Mouse (Mus musculus) kidney, postnatal 14 days (tissue): ENCODE data around the gene Gm20388.

Experiments
- DNase-seq: peaks from one replicate; pipeline ENCODE4 v3.0.0; 2022; ENCODE audit warnings: mixed read lengths

Gm20388 gene

DNA sequence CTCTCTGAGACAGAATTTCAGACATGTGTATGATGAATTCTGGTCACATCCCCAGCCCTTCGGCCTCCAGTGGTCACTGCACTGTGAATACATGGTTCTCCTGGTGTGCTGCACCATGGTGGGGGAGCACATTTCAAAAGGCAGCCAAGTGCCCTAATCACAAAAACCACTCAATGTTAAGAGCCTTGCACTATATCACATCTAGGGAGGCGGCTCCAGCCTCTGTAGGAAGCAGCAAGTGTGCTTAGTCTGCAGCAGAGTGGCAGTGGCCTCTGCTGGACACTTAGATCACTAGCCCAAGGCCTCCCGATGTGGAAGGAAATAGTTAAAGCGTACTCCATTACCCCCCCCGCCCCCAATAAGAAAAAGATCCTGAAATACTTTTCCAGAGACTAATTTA is 2988.4 kb downstream of the Gm20388 start:
- DNase-seq, result no peak

DNA sequence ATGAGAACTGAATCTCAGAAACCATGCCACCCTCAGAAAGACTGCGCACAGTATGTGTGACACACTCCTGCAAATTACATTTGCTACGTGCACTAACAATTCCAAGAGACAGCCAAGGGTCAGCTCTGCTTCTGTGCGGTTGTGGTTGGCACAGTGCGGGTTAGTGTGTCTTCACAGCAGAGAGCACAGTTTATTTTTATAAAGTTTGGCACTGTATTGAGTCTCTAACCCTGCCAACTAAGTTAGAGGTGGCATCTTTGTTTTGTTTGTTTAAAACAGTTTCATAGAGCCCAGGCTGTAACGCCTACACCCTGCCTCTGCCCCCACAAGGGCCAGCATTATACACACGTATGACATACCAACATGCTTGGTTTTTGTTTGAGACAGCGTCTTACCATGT is 2990.8 kb downstream of the Gm20388 start:
- no peak for DNase-seq

DNA sequence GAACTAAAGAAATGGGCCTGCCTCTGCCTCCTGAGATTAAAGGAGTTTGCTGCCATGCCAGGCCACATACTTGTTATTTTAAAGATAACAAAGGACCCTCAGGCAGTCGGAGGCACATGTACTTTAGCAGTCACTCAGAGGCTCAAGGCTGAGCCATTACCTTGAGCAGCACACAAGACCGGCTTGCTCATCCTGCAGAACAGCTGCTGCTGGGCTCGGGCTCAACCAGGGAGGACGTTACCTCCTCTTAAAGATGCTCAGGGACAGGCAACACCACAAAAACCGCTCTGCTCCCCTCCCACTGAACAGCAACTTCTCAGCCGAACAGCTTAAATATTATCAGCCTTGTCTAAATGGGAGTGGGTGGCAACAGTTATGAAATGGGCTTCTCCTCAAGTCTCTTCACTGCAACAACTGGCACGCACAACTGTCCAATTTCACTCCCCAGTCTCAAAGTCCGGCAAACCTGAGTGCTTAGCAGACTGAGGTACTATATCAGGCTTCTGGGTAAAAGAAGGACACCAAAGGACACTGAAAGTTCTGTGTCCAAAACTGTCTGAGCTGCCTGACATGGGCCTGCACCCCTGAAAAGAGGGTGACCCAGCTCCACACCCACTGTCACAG is 2991.4 kb downstream of the Gm20388 start:
- DNase-seq, result no peak

DNA sequence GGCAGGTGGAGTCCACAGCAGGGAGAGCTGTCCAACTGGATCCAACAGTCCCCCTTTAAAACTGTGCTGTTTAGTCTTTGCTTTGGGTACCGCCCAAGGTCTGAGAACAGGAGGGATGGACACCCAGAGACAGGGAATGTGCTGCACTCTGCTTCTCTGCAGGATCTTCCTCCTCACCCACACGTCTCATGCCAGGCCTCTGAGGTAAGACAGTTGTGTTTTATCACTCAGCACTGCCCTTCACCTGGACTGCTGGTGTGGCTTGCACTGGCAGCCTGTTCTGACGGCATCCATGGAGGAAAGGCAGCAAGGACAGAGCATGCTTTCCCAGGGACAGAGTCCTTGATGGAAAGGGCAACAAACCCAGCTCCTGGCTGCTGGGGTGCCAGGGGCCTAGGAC is 2991.9 kb downstream of the Gm20388 start:
- no peak for DNase-seq

DNA sequence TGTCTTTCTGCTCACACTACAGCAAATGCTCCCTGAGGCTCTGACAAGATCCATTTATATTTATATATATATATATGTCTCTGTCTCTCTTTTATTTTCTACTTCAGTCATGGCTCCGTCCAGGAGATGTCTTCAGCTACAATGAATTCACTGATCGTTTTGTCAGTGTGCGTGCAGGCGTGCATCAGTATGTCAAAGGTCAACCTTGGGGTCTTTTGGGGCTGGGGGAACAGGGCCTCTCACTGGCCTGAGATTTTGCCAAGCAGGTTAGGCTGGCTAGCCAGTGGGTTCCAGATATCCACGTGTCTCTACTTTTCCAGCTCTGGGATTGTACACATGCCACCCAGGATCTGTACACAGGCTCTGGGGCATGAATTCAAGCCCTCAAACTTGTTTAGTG is 2992.4 kb downstream of the Gm20388 start:
- no peak for DNase-seq

DNA sequence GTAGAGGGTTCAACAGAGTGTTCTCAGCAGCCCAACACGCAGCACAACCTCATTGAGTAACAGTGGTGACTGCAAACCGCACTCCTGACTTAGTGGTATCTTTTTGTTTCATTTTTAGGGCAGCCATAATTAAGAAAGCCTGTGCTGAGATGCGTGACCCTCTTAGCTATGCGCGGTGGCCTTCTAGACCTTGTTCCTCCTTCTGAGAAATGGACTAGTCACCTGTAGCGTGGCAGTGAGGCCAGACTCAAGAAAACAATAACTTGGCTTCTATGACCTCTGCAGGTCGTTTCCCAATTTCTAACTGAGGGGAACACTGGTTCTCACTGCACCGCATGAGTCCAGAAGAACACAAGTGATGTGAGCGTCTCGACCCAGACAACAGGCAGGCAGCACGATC is 2993.9 kb downstream of the Gm20388 start:
- no peak for DNase-seq

DNA sequence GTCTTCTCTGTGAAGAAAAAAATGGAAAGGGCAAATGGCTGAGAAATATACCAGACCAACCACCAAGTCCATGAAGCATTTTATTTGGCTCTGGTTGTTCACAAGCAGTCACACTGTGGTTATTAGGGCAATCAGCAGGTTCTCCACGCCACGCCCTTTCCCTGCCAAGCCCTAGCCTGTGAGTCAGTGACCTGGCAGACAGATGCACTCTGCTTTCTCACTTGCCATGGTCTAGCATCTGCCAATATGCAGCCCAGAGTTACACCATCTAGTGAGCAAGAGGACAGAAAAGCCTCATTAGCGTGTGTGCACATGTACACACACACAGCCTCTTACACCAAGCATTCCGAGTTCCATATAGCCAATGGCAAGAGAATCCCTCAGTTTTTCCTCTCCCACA is 2994.7 kb downstream of the Gm20388 start:
- no peak for DNase-seq

DNA sequence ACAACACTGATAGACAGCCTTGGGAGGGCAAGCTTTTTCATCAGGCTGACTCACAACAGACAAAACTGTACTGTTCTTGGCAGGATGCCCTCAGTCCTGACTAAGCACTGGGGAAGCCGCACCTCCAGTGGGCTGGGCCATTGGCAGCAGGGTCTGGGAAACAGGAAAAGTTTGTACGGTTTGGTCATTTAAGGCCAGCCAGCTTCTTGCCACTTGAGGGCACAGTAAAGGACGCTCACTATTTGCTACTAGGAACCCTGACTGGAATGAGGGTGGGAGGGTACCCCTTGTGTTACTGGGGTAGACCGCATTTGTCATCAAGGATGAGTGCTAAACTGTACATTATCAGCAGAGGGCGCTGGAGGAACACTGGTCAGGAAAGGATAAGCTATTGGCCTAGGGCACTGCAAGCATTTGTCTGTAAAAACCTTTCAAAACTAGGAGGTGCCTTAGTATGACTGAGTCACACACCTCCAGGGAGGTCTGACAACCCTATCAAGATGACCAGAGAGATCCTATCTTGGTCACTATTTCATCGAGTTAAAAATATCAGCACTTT is 2995.9 kb downstream of the Gm20388 start:
- peak; percentile 93 for DNase-seq

DNA sequence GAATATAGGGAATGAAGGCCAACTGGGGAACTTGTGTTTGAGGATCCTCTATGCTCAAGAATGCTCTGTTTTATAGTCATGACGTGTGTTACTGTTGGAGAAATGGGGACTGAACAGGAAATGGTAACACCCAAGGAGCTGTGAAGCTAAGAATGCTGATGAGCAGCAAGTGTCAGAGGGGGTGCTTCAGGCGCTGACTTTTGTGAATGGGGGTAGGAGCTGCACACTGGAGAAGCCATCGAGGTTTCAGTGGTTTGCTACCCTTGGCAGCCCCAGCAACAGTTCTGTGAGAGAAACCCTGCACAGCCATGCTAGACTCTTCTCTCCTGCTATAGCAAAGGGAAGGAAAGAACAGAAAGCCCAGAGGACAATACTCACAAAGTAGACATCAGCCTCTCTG is 3001.5 kb downstream of the Gm20388 start:
- DNase-seq, result no peak

DNA sequence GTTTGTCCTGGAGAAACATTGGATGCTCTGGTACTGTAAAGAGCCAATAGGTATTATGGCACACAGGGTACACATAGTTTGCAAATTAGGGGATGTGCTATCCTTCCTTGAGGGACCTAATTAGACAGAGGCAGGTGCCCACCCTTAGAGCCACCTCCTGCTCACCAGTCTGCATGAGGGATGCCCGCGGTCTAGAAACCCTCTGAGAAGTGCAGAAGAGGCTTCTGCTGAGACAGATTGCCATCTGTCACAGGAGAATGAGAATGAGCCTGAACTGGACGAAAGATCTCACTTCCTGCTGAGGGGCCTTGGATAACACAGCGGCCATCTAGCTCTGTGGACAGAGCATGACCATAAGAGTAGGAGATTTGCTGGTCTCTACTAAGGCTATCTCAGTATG is 3002.2 kb downstream of the Gm20388 start:
- DNase-seq, result no peak

DNA sequence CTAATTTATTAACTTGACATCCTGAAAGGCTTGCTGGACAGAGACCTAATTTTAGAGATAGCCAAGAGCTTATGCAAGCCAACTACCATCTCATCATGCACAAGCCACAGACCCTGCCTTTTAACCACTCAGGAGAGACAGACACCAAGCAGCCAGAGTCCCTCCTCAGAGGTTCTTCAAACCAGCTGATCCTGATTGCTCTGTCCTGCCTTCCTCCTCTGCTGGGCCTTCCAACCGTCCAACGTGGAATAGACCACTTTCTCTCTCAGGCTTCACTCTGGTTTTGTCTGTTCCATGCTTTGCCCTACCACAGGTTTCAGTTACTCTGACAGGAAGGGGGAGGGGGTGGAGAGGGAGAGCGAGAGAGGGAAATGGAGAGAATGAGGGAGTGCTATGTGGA is 3006.1 kb downstream of the Gm20388 start:
- no peak for DNase-seq

DNA sequence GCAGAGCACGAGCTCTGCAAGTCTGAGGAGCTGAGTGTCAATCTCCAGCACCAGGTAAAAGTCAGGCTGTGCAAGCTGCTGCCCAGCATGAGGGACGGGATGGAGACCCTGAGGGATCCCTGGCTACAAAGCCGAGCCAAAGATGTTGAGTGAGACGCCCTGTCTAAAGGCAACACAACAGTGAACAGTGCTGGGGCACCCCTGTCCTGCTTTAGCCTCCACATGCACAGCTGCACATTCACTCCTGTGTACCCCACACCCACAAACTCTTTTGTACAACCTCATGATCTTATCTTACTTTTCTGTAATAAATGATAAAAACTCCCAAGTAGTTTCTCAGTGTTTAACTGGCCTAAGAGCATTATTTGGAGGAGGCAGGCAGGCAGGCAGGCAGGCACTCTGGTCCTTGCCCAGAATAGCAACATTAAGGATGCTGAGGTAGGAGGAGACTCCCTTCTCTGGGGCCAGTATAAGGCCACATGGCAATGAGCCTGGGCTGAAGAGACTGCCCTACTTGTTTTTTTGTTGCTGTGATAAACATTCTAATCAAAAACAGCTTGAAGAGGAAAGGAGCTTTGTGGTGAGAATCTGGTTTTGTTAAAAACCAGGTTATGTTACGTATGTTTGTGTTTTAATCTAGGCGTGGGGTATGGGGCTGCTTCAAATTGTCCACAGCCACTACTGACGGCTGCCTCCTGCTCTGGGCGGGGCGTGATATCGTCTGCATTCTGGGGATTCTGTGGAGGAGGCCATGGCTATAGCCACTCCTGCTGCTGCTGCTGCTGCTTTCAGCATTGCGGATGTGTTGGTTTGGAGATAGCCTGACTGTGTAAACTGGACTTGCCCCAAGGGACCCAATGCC is 3007.1 kb downstream of the Gm20388 start:
- DNase-seq, result peak; percentile 55

DNA sequence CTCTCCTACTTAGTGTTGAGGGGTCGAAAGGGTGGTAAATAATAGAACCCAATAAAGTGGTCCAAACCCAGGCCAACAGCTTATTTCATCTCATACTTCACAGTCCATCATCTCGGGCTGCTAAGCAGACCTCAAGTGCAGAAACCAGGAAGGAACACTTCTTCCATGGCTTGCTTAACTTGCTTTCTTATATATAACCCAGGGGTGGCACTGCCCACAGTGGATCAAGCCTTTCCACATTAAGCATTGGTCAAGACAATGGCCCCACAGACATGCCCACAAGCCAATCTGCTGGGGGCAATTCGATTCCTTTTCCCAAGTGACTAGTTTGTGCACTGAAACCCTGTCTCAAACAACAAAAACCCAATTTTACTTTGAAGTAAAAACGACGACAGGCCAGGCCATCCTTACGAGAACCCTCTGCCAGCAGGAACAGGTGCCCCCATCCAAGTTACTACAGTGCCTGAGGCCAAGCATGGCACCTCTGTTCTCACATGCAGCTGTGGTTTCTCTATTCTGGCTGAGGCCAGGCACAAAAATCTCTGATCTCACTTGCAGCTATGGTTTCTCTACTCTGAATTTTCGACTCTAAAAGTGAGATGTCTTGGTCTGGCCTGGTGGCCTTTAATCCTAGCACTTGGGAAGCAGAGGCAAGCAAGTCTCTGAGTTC is 3007.9 kb downstream of the Gm20388 start:
- DNase-seq, result no peak

DNA sequence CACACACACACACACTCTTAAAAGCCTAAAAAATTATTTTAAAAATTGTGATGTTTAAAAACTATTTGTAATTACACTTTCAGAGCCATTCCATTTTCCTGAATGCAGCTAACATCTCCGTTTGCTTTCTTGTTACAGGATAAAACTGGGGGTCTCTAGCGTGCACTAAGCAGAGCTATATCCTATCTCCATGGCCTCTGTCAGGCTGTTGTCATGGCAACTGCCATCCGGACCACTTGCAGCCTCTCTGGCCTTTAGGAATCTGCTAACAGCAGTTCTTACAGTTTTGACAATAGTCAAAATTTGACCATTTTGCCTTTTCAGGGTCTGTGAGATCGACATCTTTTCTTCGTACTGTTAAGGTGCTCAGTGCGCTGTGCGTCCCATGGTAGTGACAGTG is 3010.2 kb downstream of the Gm20388 start:
- DNase-seq, result no peak

DNA sequence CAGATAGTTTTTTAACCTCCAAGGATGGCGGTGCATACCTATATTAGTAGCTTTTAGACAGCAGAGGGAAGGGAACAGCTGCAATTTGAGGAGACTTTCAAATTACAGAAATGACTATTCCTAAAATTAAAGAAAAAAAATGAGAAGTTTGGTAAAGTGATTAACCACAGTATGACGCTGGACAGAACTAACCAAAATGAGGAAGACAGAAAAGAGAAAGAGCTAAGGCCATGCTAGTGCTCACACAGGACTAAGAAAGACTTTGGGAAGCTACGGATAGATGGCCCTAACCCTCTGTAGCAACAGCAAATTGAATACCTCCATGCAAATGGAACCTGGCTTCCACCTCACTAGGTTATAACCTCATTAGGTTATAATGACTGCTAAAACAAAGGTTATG is 3012.3 kb downstream of the Gm20388 start:
- DNase-seq, result no peak

DNA sequence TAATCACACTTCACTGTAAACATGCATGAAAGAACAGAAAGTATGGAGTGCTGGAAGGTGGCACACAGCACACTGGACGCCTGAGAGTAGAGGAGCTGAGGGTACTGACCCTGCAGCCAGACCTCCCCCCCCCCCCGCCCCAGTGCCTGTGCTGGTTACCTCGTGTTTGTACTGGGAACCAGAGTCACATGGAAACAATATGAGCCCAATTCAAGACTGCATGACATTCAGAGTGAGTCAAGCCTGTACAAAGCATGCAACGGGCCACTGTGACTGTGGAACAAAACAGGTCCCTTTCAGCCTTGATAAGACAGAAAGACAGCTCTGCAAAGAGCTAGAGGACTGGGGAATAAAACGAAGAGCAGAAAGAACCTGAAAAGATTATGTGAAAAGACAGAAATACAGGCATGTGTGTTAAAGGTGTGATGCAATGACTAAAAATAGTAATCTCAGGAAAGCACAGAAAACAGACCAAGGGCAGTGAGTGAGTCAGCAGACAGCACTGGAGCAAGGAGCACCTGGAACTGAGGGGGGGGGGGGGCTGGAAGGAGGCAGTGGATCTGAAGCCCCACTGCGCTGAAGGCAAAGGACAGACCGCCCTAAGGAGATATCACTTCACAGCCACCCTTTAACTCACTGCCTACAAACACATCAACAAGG is 3012.9 kb downstream of the Gm20388 start:
- no peak for DNase-seq

DNA sequence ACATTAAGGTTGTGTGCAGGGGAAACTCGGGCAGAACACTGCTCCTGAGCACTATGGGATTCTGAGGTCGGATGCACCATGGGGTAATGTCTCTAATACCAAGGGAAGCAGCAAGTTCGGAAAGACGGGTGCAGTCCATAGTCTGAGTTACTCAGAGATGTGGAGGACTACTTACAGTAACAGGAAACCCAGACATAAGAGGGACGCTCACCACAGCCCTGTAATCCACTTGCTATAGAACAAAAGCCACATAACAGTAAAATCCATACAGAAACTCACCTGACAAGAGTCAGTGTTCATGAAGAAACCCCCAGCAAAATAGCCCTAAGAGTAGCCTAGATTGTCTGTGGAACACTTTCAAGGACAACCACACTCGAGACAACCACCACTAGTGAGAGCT is 3013.4 kb downstream of the Gm20388 start:
- DNase-seq, result no peak

DNA sequence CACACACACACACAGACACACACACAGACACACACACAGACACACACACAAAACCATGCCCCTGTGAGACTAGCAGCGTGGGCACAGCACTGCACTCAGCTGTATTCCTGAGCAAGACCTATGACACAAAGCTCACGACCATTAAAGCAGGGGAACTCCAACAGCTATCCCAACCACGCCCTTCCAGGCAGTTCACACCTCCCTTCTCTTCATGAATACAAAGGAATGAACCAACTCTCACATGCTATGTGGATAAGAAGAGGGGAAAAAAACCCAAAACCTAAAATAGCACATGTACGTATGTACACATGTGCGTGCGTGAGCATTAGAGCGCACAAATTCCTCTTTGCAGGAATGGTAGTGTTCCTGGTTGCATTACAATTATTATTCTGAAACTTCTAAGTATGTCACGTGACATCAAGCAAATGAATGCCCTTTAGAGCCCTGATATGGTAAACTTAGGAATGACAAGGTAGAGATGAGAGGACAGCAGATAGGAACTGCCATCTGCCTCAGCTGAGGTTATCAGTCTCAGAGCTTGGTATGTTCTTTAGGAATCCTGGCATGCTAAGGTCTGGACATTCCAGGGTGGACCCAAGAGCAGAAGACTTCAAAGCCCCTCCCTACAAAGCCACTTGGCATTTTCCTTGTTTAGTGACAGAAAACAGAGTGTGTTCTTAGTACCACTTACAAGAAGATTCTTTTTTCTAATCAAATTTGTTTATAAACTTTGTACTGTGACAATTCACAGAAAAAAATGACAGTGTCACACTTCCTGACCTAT is 3015.5 kb downstream of the Gm20388 start:
- DNase-seq, result no peak

DNA sequence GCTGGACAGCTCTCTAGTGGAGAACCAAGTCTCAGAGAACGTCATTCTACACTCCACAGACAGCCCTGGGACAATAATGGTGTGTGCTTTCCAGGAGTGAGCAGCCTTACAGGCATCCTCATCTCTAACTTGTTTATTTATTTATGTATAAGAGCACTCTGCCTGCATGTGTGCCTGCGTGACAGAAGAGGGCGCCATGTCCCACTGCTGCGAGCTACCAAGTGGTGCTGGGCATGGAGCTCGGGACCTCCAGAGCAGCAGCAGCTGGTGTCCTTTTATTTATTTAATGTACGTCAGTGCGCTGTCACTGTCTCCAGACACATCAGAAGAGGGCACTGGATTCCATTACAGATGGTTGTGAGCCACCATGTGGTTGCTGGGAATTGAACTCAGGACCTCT is 3016.1 kb downstream of the Gm20388 start:
- no peak for DNase-seq

DNA sequence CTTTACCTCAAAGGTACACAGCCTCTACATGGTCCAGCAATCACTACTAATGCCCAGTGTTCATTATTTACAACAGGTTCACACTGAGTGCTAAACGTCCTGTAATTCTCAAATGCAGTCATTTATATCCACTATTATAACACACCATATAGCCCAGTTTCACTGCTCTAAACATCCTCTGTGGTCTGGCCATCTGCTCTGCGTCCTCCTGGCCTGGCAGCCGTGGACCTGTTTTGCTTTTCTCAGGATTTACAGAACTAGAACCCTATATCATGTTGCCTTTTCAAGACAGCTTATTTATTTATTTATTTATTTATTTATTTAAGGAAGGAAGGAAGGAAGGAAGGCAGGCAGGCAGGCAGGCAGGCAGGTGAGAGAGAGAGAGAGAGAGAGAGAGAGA is 3017.2 kb downstream of the Gm20388 start:
- DNase-seq, result no peak

DNA sequence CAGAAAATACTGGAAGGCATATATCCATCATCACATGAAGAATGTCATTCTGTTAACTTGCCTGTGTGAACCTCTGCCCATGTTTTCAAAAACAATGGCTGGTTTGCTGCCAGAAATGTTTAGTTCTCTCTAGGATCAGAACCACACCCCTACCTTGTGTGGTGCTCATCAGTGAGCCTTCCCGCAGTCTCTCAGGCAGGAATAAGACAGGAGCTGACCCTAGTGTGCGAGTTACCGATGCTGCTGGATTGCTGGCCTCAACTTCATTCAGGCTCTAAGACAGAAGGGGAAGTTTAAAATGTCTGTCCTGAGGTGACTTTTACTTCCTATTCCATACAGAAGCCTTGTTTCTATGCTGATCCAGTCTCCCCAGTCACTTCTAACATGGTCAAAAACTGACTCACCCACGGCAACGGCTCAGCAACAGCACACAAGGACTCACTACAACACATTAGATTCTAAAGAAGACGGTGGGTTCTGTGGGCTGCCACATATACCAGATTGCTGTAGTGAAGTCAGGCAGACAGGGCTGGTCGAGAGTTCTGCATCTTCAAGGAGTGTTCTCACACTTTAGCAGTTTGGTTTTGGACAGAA is 3018.1 kb downstream of the Gm20388 start:
- DNase-seq, result no peak
